Mouse (Mus musculus): ENCODE measurements at regions not wholly inside any gene's neighbourhood (a gene's known extent, or its start where the extent isn't known, plus 50 kb on each side); places are given as distances from the start of the nearest gene placed in this dataset.

DNA sequence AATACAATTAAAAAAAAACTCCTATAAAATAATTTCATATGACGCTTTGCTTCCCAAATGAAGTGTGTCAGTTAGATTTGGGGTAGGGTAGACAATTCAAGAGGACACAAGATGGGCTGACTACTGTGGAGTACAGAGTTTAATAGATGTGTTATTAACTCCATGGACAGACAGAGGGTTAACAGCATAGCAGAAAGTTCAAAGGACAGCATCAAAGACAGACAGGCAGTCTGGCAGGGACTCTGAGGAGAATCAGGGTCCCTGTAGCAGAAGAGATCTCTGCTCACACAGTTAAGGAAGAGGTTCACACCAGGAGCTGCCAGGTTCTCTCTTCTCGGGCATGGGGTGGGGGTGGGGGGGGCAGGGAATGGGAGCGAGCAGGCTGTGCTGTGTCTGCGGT lies 51.6 kb upstream of the Hs6st1 start:
- peaks cover 7% of the 10 kb centered on the region for H3K9me3 ChIP-seq (replicated peaks)
- H3K36me3 ChIP-seq = no peaks in the 10 kb centered on the region
- DNase-seq (ENCODE audit: low spot score) = no peak
- H3K4me1 ChIP-seq = peaks cover 33% of the 10 kb centered on the region
- no peaks in the 10 kb centered on the region for H3K27me3 ChIP-seq (ENCODE audit: low read depth, poor library complexity, severe bottlenecking)
- H3K4me3 ChIP-seq = no peak overlapping the region
- peak overlapping the region; percentile 84 for H3K27ac ChIP-seq (replicated peaks)
- 44% methylated on average over 4 of the region's 4 CpGs for WGBS

GRCm38 (mm10) chr1:36017061-36017461 lies 51.1 kb upstream of the Hs6st1 start:
- 12% methylated on average over 7 of the region's 7 CpGs for WGBS
- peaks cover 33% of the 10 kb centered on the region for H3K4me1 ChIP-seq
- H3K36me3 ChIP-seq = no peaks in the 10 kb centered on the region
- no peak overlapping the region for H3K4me3 ChIP-seq
- H3K27me3 ChIP-seq (ENCODE audit: low read depth, poor library complexity, severe bottlenecking) = no peaks in the 10 kb centered on the region
- peaks cover 7% of the 10 kb centered on the region for H3K9me3 ChIP-seq (replicated peaks)
- peak overlapping the region; percentile 84 for H3K27ac ChIP-seq (replicated peaks)
- peak; percentile 61 for DNase-seq (ENCODE audit: low spot score)

- DNase-seq (ENCODE audit: low spot score) = no peak
- peaks cover 7% of the 10 kb centered on the region for H3K9me3 ChIP-seq (replicated peaks)
- 53% methylated on average over 3 of the region's 3 CpGs for WGBS
- H3K27me3 ChIP-seq (ENCODE audit: low read depth, poor library complexity, severe bottlenecking) = no peaks in the 10 kb centered on the region
- H3K4me1 ChIP-seq = peaks cover 33% of the 10 kb centered on the region
- peak overlapping the region; percentile 84 for H3K27ac ChIP-seq (replicated peaks)
- H3K4me3 ChIP-seq = no peak overlapping the region
- no peaks in the 10 kb centered on the region for H3K36me3 ChIP-seq
Observed at GRCm38 (mm10) chr1:36017656-36018055, 50.5 kb upstream of the Hs6st1 start.
